Mouse (Mus musculus): Measurements from ENCODE around the gene Etv2. TPM values are rescaled to one million over a fixed set of nuclear protein-coding genes. Genes with fewer than 3 reads are reported as not detected.

Gene Etv2
- total and polyA plus RNA-seq, 2 experiments from 2014 or later = not detected

- no peak overlapping the region for H3K27ac ChIP-seq
- H3K4me3 ChIP-seq (ENCODE audit: low read length) = no peak overlapping the region
- no peaks in the 10 kb centered on the region for H3K9me3 ChIP-seq (ENCODE audit: low read length)
- no peak for ATAC-seq
- TF ChIP-seq CTCF (IDR thresholded peaks at IDR 0.05; ENCODE audit: low read depth) = no peak
- no peak overlapping the region for H3K9ac ChIP-seq (replicated peaks; ENCODE audit: low read length)
- DNase-seq (ENCODE audit: low spot score) = no peak
- no peaks in the 10 kb centered on the region for H3K36me3 ChIP-seq (ENCODE audit: insufficient read depth, low read length)
- H3K4me1 ChIP-seq (ENCODE audit: insufficient read depth, low read length) = no peaks in the 10 kb centered on the region; the same call in 1 of the 2 replicates
- no peak overlapping the region for H3K4me2 ChIP-seq (ENCODE audit: low read depth, low read length)
- peaks cover 28% of the 10 kb centered on the region for H3K27me3 ChIP-seq (ENCODE audit: insufficient read depth, low read length)
Observed at GRCm38 (mm10) chr7:30629013-30629412, 6.6 kb downstream of the Etv2 start.

- Histone ChIP-seq H3K27ac (no peak overlapping the region), H3K4me3 (ENCODE audit: low read length) (no peak overlapping the region), H3K4me2 (ENCODE audit: low read depth, low read length) (peak overlapping the region; percentile 89; the same call in 1 of the 2 replicates), H3K27me3 (ENCODE audit: insufficient read depth, low read length) (peaks cover 7% of the 10 kb centered on the region; the same call in 1 of the 2 replicates), H3K4me1 (ENCODE audit: insufficient read depth, low read length) (no peaks in the 10 kb centered on the region; the same call in 1 of the 2 replicates), H3K9ac (replicated peaks; ENCODE audit: low read length) (no peak overlapping the region), H3K36me3 (ENCODE audit: insufficient read depth, low read length) (peaks cover 10% of the 10 kb centered on the region; the same call in 1 of the 2 replicates), H3K9me3 (ENCODE audit: low read length) (no peaks in the 10 kb centered on the region)
- WGBS = 87% methylated on average over 5 of the region's 5 CpGs
- ATAC-seq = no peak
- DNase-seq (ENCODE audit: low spot score) = no peak
- TF ChIP-seq CTCF (IDR thresholded peaks at IDR 0.05; ENCODE audit: low read depth) = no peak
Observed at GRCm38 (mm10) chr7:30626647-30627046, 9.0 kb downstream of the Etv2 start.

- TF ChIP-seq CTCF (IDR thresholded peaks at IDR 0.05; ENCODE audit: low read depth) = no peak
- no peaks in the 10 kb centered on the region; the same call in 1 of the 2 replicates for H3K4me1 ChIP-seq (ENCODE audit: insufficient read depth, low read length)
- H3K9ac ChIP-seq (replicated peaks; ENCODE audit: low read length) = peak within 1 kb of the TSS; percentile 83
- H3K9me3 ChIP-seq (ENCODE audit: low read length) = no peaks in the 10 kb centered on the region
- peak within 1 kb of the TSS; percentile 87 for H3K4me3 ChIP-seq (ENCODE audit: low read length)
- H3K27ac ChIP-seq = peak within 1 kb of the TSS; percentile 74
- peak within 1 kb of the TSS; percentile 89 for H3K4me2 ChIP-seq (ENCODE audit: low read depth, low read length)
- ATAC-seq (peak; percentile 95), DNase-seq (ENCODE audit: low spot score) (peak; percentile 96)
- H3K27me3 ChIP-seq (ENCODE audit: insufficient read depth, low read length) = peaks cover 7% of the 10 kb centered on the region; the same call in 1 of the 2 replicates
- WGBS = 2% methylated on average over 44 of the region's 44 CpGs
- H3K36me3 ChIP-seq (ENCODE audit: insufficient read depth, low read length) = peaks cover 10% of the 10 kb centered on the region; the same call in 1 of the 2 replicates
Observed at GRCm38 (mm10) chr7:30625530-30626384, 9.9 kb downstream of the Etv2 start, which contains the start of gene Cox6b1. Gene Cox6b1, minus strand, starts transcription at chr7:30626151.

GRCm38 (mm10) chr7:30619202-30619601 lies 16.4 kb downstream of the Etv2 start:
- 88% methylated on average over 3 of the region's 3 CpGs for WGBS
- DNase-seq (ENCODE audit: low spot score) = peak; percentile 35

GRCm38 (mm10) chr7:30618658-30619057 lies 17.0 kb downstream of the Etv2 start:
- DNase-seq (ENCODE audit: low spot score) (no peak), ATAC-seq (no peak)
- TF ChIP-seq CTCF (IDR thresholded peaks at IDR 0.05; ENCODE audit: low read depth) = no peak
- no peak overlapping the region for H3K27ac ChIP-seq
- no peak overlapping the region for H3K9ac ChIP-seq (replicated peaks; ENCODE audit: low read length)
- no peaks in the 10 kb centered on the region for H3K9me3 ChIP-seq (ENCODE audit: low read length)
- H3K4me1 ChIP-seq (ENCODE audit: insufficient read depth, low read length) = no peaks in the 10 kb centered on the region
- H3K27me3 ChIP-seq (ENCODE audit: insufficient read depth, low read length) = no peaks in the 10 kb centered on the region
- 92% methylated on average over 9 of the region's 9 CpGs for WGBS
- no peak overlapping the region for H3K4me3 ChIP-seq (ENCODE audit: low read length)
- no peak overlapping the region for H3K4me2 ChIP-seq (ENCODE audit: low read depth, low read length)
- peaks cover 25% of the 10 kb centered on the region; the same call in 1 of the 2 replicates for H3K36me3 ChIP-seq (ENCODE audit: insufficient read depth, low read length)

More at GRCm38 (mm10) chr7:30619202-30619601, 16.4 kb downstream of the Etv2 start:
- Histone ChIP-seq H3K4me2 (ENCODE audit: low read depth, low read length) (no peak overlapping the region), H3K9me3 (ENCODE audit: low read length) (no peaks in the 10 kb centered on the region), H3K27ac (no peak overlapping the region), H3K27me3 (ENCODE audit: insufficient read depth, low read length) (no peaks in the 10 kb centered on the region), H3K4me3 (ENCODE audit: low read length) (no peak overlapping the region), H3K36me3 (ENCODE audit: insufficient read depth, low read length) (peaks cover 25% of the 10 kb centered on the region; the same call in 1 of the 2 replicates), H3K4me1 (ENCODE audit: insufficient read depth, low read length) (no peaks in the 10 kb centered on the region), H3K9ac (replicated peaks; ENCODE audit: low read length) (no peak overlapping the region)
- no peak for ATAC-seq
- peak; percentile 65 for TF ChIP-seq CTCF (IDR thresholded peaks at IDR 0.05; ENCODE audit: low read depth)

- ATAC-seq (peak; percentile 59; the same call in 1 of the 2 replicates), DNase-seq (ENCODE audit: low spot score) (no peak)
- Histone ChIP-seq H3K9ac (replicated peaks; ENCODE audit: low read length) (no peak overlapping the region), H3K4me2 (ENCODE audit: low read depth, low read length) (no peak overlapping the region), H3K4me3 (ENCODE audit: low read length) (no peak overlapping the region), H3K27me3 (ENCODE audit: insufficient read depth, low read length) (no peaks in the 10 kb centered on the region), H3K36me3 (ENCODE audit: insufficient read depth, low read length) (peaks cover 15% of the 10 kb centered on the region; the same call in 1 of the 2 replicates), H3K9me3 (ENCODE audit: low read length) (no peaks in the 10 kb centered on the region), H3K27ac (no peak overlapping the region), H3K4me1 (ENCODE audit: insufficient read depth, low read length) (no peaks in the 10 kb centered on the region)
- 46% methylated on average over 5 of the region's 5 CpGs for WGBS
- TF ChIP-seq CTCF (IDR thresholded peaks at IDR 0.05; ENCODE audit: low read depth) = no peak
Observed at GRCm38 (mm10) chr7:30615049-30615760, 20.4 kb downstream of the Etv2 start.
